Mouse (Mus musculus) ES-E14 (cell line): ENCODE measurements around the gene Ensa. TPM values are rescaled to one million over a fixed set of nuclear protein-coding genes. Genes with fewer than 3 reads are reported as not detected.

ENCODE experiments used
- DNase-seq: peaks from one replicate; pipeline ENCODE4 v3.0.0-alpha.2; 2013; ENCODE audit warnings: low read depth, low spot score
- H3K27ac ChIP-seq: 2 replicates; pipeline ENCODE4 v1.5.1; 2012; ENCODE audit warnings: low read depth, mild to moderate bottlenecking, low read length, moderate library complexity, mixed read lengths; ENCODE audit not compliant: poor library complexity, insufficient read depth, severe bottlenecking
- H3K36me3 ChIP-seq: 2 replicates; pipeline ENCODE4 v1.6.1; 2012; ENCODE audit warnings: mild to moderate bottlenecking, low read length, moderate library complexity, mixed read lengths; ENCODE audit not compliant: control insufficient read depth, poor library complexity, insufficient read depth, severe bottlenecking
- H3K4me1 ChIP-seq, 2 experiments: fragments of 150-350 bp in 1 of 2; sonication (generic) in 1 of 2; 2 replicates each; pipeline ENCODE4 v1.6.1; 2012; ENCODE audit warnings: low read length in 2 of 2, mild to moderate bottlenecking in 1 of 2, mixed read lengths in 1 of 2; ENCODE audit not compliant: control insufficient read depth in 2 of 2, insufficient read depth in 2 of 2, poor library complexity in 1 of 2
- H3K4me3 ChIP-seq, 2 experiments: fragments of 150-350 bp in 1 of 2; sonication (generic) in 1 of 2; 2 replicates each; pipeline ENCODE4 v1.5.1; 2012; ENCODE audit warnings: low read length in 2 of 2, low read depth in 1 of 2, mild to moderate bottlenecking in 1 of 2, mixed read lengths in 1 of 2; ENCODE audit not compliant: insufficient read depth in 1 of 2, poor library complexity in 1 of 2, severe bottlenecking in 1 of 2
- H3K9ac ChIP-seq: 2 replicates; pipeline ENCODE4 v1.6.1; 2012; ENCODE audit warnings: low read depth, mild to moderate bottlenecking, low read length, mixed read lengths; ENCODE audit not compliant: poor library complexity, insufficient read depth, severe bottlenecking
- H3K9me3 ChIP-seq: fragments of 150-350 bp; sonication (generic); 2 replicates; pipeline ENCODE4 v1.6.1; 2012; ENCODE audit warnings: low read depth, mild to moderate bottlenecking, low read length; ENCODE audit not compliant: control insufficient read depth, insufficient read depth
- CHD2 ChIP-seq: IDR thresholded peaks from 2 replicates; pipeline ENCODE4 v1.6.1; 2014; ENCODE audit warnings: mild to moderate bottlenecking, low read depth, low read length, inconsistent platforms
- HCFC1 ChIP-seq: IDR thresholded peaks from 2 replicates; pipeline ENCODE4 v1.6.1; 2012; ENCODE audit warnings: low read length, inconsistent platforms, borderline replicate concordance; ENCODE audit not compliant: insufficient read depth
- MAFK ChIP-seq: IDR thresholded peaks from 2 replicates; pipeline ENCODE4 v1.6.1; 2014; ENCODE audit warnings: mild to moderate bottlenecking, low read depth, low read length, inconsistent platforms; ENCODE audit not compliant: insufficient read depth
- ZC3H11A ChIP-seq: IDR thresholded peaks from 2 replicates; pipeline ENCODE4 v1.6.1; 2012; ENCODE audit warnings: low read depth, mild to moderate bottlenecking, inconsistent platforms, low read length, borderline replicate concordance
- ZNF384 ChIP-seq: IDR thresholded peaks from 2 replicates; pipeline ENCODE4 v1.6.1; 2012; ENCODE audit warnings: low read depth, low read length, inconsistent platforms
- in situ Hi-C, 2 experiments: fragments of 600-800 bp; cut with MboI; formaldehyde crosslinking; loops; one replicate each; pipeline ENCODE4 v1.15.1; 2025; ENCODE audit warnings: low sequenced_read_pairs in 2 of 2, inconsistent platforms in 1 of 2; ENCODE audit not compliant: unreplicated experiment in 2 of 2
- total RNA-seq: library from RNA; depleted of rRNA; stranded (reverse); fragments of 300-350 nt; gene quantifications from 2 replicates; pipeline ENCODE4 v1.2.3, GENCODE M21; 2012

The Ensa gene
- total RNA-seq, 1 experiment: 56.8 TPM

DNA sequence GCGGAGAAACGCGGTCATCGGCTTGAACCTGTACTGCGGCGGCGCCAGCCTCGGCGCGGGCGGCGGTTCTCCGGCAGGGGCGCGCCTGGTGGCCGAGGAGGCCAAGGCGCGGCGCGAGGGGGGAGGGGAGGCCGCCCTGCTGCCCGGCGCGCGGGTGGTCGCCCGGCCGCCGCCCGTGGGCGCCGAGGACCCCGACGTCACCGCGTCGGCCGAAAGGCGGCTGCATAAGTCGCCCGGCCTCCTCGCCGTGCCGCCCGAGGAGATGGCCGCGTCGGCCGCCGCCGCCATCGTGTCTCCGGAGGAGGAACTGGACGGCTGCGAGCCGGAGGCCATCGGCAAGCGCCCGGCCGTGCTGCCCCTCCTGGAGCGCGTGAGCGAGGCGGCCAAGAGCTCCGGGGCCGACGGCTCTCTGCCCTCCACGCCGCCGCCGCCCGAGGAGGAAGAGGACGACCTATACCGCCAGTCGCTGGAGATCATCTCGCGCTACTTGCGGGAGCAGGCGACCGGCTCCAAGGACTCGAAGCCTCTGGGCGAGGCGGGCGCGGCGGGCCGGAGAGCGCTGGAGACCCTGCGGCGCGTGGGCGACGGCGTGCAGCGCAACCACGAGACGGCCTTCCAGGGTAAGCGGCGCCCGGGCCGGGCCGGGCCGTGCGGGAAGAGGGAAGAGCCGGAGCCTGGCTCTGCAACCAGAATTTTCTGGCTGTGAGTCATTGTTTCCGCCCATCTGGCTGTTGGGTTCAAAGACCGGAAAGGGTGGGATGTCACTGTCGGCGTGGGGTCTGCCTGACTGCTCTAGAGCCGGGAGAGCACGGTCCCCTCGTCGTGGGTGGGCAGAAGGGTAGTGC lies 34.3 kb downstream of the Ensa start:
- TF ChIP-seq ZC3H11A (no peak), CHD2 (no peak; the same call in 1 of the 2 replicates), MAFK (no peak), HCFC1 (peak; percentile 4; the same call in 1 of the 2 replicates), ZNF384 (no peak)
- H3K4me3 ChIP-seq: peak overlapping the region; percentile 74 to 97
- no peaks in the 10 kb centered on the region for H3K9me3 ChIP-seq
- in situ Hi-C loops: no loop called here
- peak overlapping the region; percentile 98 for H3K9ac ChIP-seq
- no peak for DNase-seq
- peak overlapping the region; percentile 97 for H3K27ac ChIP-seq
- peaks cover 3 to 16% of the 10 kb centered on the region in 2 experiments; a peak in 3 of 4 replicates for H3K4me1 ChIP-seq
- H3K36me3 ChIP-seq: peaks cover 32% of the 10 kb centered on the region

DNA sequence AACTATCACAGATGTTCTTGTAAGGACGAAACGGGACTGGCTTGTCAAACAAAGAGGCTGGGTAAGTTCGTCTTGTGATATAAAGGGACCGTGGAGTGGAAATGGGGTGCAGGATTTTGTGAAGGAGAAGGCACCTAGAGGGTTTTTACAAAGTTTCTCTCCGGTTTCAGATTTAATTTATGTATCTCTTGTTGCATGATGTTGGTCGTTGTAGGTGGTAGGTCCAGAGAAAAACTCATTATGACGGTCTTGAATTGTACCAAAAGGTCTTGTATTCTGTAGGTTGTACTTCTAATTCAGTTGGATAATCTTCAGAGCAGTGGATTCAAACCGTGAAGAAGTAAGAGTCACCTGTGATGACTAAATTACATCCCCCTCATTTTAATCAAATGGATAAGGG lies 35.2 kb downstream of the Ensa start:
- in situ Hi-C loops: no loop called here

DNA sequence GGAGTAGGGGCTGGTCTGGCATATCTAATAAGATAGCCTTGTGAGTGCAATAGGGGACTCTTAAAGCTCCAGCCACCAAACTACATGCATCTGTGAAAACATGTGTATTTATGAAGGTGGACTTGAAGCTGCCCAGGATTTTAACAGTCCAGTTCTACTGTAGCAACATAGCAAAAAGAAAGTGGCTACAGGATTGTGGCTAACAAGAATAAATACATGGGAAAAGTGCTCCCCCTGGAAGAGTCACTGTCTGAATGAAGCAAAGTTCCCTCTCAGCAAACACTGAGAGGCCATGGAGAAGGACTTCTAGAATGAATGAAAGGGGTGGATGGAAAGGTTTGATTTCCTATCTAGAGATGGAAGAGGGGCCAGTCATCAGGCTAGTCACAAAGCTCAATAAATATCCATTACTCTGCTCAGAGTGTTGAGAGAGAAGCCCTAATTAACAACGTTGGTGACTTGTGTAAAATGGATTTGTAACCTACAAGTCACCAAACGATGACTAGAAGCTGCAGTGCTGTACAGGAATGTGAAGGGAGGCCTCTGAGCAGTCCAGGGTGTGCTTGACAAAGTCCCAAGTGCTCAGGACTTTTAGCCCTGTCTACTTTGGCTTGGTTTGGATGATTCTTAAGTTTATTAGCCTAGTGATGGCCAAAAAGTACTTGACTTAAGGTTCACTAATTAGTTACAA lies 36.1 kb downstream of the Ensa start:
- Histone ChIP-seq H3K4me1 (peaks cover 0 to 7% of the 10 kb centered on the region in 2 experiments; a peak in 3 of 4 replicates), H3K9me3 (no peaks in the 10 kb centered on the region), H3K9ac (peak overlapping the region; percentile 98; the same call in 1 of the 2 replicates), H3K36me3 (peaks cover 35% of the 10 kb centered on the region), H3K4me3 (peak overlapping the region; percentile 74 to 97), H3K27ac (peak overlapping the region; percentile 65; the same call in 1 of the 2 replicates)
- in situ Hi-C loops: no loop called here
- no peak for DNase-seq
- no peak for TF ChIP-seq CHD2
- no peak for TF ChIP-seq HCFC1
- TF ChIP-seq MAFK: no peak
- no peak for TF ChIP-seq ZNF384
- TF ChIP-seq ZC3H11A: no peak

More for the DNA sequence above, 35.2 kb downstream of the Ensa start:
- peak overlapping the region; percentile 74 to 97 for H3K4me3 ChIP-seq
- H3K36me3 ChIP-seq: peaks cover 34% of the 10 kb centered on the region
- no peak for TF ChIP-seq MAFK
- no peak for TF ChIP-seq CHD2
- no peak for TF ChIP-seq ZC3H11A
- TF ChIP-seq ZNF384: no peak
- no peak for TF ChIP-seq HCFC1
- peak overlapping the region; percentile 97; the same call in 1 of the 2 replicates for H3K27ac ChIP-seq
- H3K9ac ChIP-seq: peak overlapping the region; percentile 98
- no peak for DNase-seq
- H3K4me1 ChIP-seq: peaks cover 0 to 13% of the 10 kb centered on the region in 2 experiments; a peak in 2 of 4 replicates
- H3K9me3 ChIP-seq: no peaks in the 10 kb centered on the region

DNA sequence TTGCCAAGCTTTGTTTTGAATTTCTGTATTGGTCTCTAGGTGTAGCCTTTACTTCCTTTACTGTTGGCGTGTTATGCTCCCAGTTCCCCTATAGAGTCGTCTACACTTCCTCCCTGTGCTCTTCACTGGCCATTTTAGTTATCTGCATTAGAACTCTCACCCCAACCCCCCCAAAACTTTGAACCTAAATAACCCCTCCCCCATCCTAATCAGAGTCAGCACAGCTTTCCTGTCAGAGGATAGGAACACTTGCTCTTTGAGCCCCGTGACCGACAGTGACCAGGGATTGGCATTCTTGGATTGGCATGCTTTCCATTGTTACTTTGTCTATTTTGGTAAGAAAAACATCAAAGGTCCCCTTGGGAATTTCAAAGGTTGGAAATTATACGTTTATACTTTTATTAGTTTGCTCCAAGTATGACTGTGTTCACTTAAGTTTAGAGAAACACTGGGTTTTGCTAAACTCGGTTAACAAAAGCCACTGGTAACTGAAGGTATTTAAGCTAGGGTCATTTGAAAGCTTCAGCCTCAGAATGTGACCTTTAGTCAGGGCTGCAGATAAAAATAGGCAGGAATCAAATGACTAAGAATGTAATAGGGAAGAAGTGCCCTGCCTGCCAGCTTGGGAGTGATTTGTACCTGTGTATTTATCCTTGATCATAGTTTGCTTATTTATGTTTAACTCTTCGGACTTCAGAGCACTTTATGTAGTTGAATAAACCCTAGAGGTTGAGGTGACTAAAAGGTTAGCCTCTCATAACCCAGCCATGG lies 37.3 kb downstream of the Ensa start:
- Histone ChIP-seq H3K4me1 (peaks cover 0 to 7% of the 10 kb centered on the region in 2 experiments; a peak in 3 of 4 replicates), H3K9ac (peak overlapping the region; percentile 60; the same call in 1 of the 2 replicates)

More for the DNA sequence above, 37.3 kb downstream of the Ensa start:
- Histone ChIP-seq H3K4me3 (peak overlapping the region; percentile 59 to 74), H3K9me3 (no peaks in the 10 kb centered on the region), H3K36me3 (peaks cover 35% of the 10 kb centered on the region), H3K27ac (peak overlapping the region; percentile 81; the same call in 1 of the 2 replicates)
- TF ChIP-seq MAFK: no peak
- peak; percentile 31; the same call in 1 of the 2 replicates for TF ChIP-seq CHD2
- no peak for TF ChIP-seq HCFC1
- no peak for TF ChIP-seq ZC3H11A
- no peak for TF ChIP-seq ZNF384
- in situ Hi-C loops: no loop called here
- no peak for DNase-seq
